Mouse (Mus musculus): ENCODE measurements around the gene Pip5k1c. TPM values are rescaled to one million over a fixed set of nuclear protein-coding genes. Genes with fewer than 3 reads are reported as not detected.

The Pip5k1c gene
- polyA plus RNA-seq, 1 experiment from 2014 or later: 13.2 TPM

DNA sequence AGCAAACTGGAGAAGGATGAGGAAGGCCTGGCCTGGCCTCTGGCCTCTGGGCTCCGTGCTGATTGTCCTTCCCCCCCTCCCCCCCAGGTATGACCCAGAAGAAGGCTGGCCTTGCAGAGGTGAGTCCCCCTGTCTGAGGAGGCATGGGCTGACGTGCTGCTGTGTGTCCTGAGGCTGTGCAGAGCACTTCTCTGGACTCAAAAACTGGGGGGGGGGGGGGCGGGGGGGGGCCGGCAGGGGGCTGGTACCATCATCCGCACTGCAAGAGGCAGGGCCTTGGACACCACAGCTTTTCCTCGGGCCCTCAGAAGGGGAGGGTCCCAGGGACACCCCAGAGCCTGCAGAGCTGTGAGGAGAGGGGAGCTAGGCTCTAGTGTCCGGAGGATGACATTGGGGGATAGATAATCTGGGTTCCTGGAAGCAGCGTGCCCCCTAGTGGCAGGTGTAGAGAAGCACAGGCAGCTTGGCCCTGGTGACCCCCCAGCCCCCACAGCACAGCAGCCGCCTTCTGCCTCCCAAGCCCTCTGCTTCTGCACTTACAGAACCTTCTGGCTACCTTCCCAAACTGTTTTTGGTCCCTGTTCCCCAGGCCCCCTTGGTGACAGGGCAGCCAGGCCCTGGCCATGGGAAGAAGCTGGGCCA lies 12.0 kb downstream of the Pip5k1c start:
- WGBS (ENCODE audit: insufficient replicate concordance): 25% methylated on average over 8 of the region's 9 CpGs
- H3K27ac ChIP-seq: peak overlapping the region; percentile 27; the same call in 1 of the 2 replicates
- no peak overlapping the region for H3K4me3 ChIP-seq (replicated peaks)
- H3K9me3 ChIP-seq (replicated peaks): no peaks in the 10 kb centered on the region
- peak overlapping the region; percentile 22; the same call in 1 of the 2 replicates for H3K9ac ChIP-seq
- H3K4me2 ChIP-seq: no peak overlapping the region; the same call in 1 of the 2 replicates
- DNase-seq (peak; percentile 60), ATAC-seq (ENCODE audit: low read depth) (peak; percentile 34)
- H3K36me3 ChIP-seq: peaks cover 47% of the 10 kb centered on the region
- no peaks in the 10 kb centered on the region for H3K27me3 ChIP-seq
- peaks cover 56% of the 10 kb centered on the region for H3K4me1 ChIP-seq (replicated peaks)

DNA sequence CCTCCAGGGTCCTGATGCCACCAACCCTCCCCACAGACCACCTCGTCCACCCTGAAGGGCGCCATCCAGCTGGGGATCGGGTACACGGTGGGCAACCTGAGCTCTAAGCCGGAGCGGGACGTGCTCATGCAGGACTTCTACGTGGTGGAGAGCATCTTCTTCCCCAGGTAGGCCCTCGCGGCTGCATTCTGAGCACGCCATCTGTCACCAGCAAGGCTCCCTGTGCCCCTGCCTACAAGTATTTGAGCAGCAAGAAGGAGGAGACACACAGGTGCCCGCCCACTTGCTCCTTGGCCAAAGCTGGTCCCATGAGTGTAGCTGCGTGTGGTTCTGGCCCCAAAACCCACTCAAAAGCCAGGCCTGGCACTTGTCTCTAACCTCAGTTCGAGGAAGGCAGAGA lies 12.9 kb downstream of the Pip5k1c start:
- DNase-seq: no peak
- H3K27me3 ChIP-seq: no peaks in the 10 kb centered on the region
- WGBS (ENCODE audit: insufficient replicate concordance): 85% methylated on average over 14 of the region's 14 CpGs
- H3K4me3 ChIP-seq (replicated peaks): no peak overlapping the region
- H3K36me3 ChIP-seq: peaks cover 57% of the 10 kb centered on the region
- H3K9ac ChIP-seq: no peak overlapping the region
- H3K4me1 ChIP-seq (replicated peaks): peaks cover 47% of the 10 kb centered on the region
- H3K9me3 ChIP-seq (replicated peaks): no peaks in the 10 kb centered on the region
- no peak for ATAC-seq (ENCODE audit: low read depth)
- no peak overlapping the region for H3K27ac ChIP-seq
- H3K4me2 ChIP-seq: no peak overlapping the region

- ATAC-seq (ENCODE audit: low read depth): no peak
- DNase-seq: no peak
- H3K4me1 ChIP-seq (replicated peaks): peaks cover 41% of the 10 kb centered on the region
- no peak overlapping the region for H3K4me2 ChIP-seq
- H3K27me3 ChIP-seq: no peaks in the 10 kb centered on the region
- H3K9me3 ChIP-seq (replicated peaks): no peaks in the 10 kb centered on the region
- no peak overlapping the region for H3K9ac ChIP-seq
- H3K27ac ChIP-seq: no peak overlapping the region
- no peak overlapping the region for H3K4me3 ChIP-seq (replicated peaks)
- 86% methylated on average over 12 of the region's 12 CpGs for WGBS (ENCODE audit: insufficient replicate concordance)
- peaks cover 62% of the 10 kb centered on the region for H3K36me3 ChIP-seq
Observed at GRCm38 (mm10) chr10:81306173-81306668, 13.5 kb downstream of the Pip5k1c start.

- WGBS (ENCODE audit: insufficient replicate concordance): 87% methylated on average over 21 of the region's 21 CpGs
- no peak overlapping the region for H3K9ac ChIP-seq
- peaks cover 33% of the 10 kb centered on the region for H3K4me1 ChIP-seq (replicated peaks)
- no peaks in the 10 kb centered on the region for H3K9me3 ChIP-seq (replicated peaks)
- H3K36me3 ChIP-seq: peaks cover 71% of the 10 kb centered on the region
- no peak overlapping the region for H3K27ac ChIP-seq
- H3K27me3 ChIP-seq: no peaks in the 10 kb centered on the region
- H3K4me2 ChIP-seq: no peak overlapping the region
- ATAC-seq (ENCODE audit: low read depth) (no peak), DNase-seq (no peak)
- H3K4me3 ChIP-seq (replicated peaks): no peak overlapping the region
Observed at GRCm38 (mm10) chr10:81306837-81307682, 14.3 kb downstream of the Pip5k1c start.

DNA sequence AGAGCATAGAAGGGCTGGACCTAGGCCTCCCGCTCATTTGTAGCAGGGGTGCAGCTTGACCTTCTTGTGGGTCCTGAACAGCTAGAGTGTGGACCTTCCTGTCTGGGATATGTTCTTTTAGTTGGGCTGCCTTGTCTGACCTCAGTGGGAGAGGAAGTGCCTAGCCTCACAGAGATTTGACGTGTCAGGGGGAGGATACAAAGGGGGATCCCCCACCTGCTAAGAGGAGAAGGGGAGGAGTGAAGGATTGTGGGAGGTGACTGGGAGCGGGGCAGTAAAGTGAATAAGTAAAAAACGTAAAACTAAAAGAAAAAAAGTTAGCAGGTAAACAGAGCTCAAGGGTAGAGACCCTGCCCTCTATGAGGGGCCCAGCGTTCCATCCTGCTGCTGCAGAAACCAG lies 16.8 kb downstream of the Pip5k1c start:
- Histone ChIP-seq H3K27me3 (no peaks in the 10 kb centered on the region), H3K9ac (no peak overlapping the region), H3K4me3 (replicated peaks) (no peak overlapping the region), H3K4me2 (no peak overlapping the region), H3K9me3 (replicated peaks) (no peaks in the 10 kb centered on the region), H3K27ac (no peak overlapping the region), H3K36me3 (peaks cover 95% of the 10 kb centered on the region), H3K4me1 (replicated peaks) (peaks cover 8% of the 10 kb centered on the region)
- DNase-seq (no peak), ATAC-seq (ENCODE audit: low read depth) (no peak)
- 73% methylated on average over 5 of the region's 5 CpGs for WGBS (ENCODE audit: insufficient replicate concordance)

- no peaks in the 10 kb centered on the region for H3K27me3 ChIP-seq
- H3K4me3 ChIP-seq (replicated peaks): no peak overlapping the region
- no peak overlapping the region for H3K4me2 ChIP-seq
- no peak overlapping the region for H3K27ac ChIP-seq
- WGBS (ENCODE audit: insufficient replicate concordance): 90% methylated on average over 13 of the region's 13 CpGs
- no peak for ATAC-seq (ENCODE audit: low read depth)
- peaks cover 89% of the 10 kb centered on the region for H3K36me3 ChIP-seq
- peaks cover 32% of the 10 kb centered on the region for H3K4me1 ChIP-seq (replicated peaks)
- H3K9me3 ChIP-seq (replicated peaks): no peaks in the 10 kb centered on the region
- DNase-seq: no peak
- no peak overlapping the region for H3K9ac ChIP-seq
Observed at GRCm38 (mm10) chr10:81313581-81313980, 20.8 kb downstream of the Pip5k1c start.

DNA sequence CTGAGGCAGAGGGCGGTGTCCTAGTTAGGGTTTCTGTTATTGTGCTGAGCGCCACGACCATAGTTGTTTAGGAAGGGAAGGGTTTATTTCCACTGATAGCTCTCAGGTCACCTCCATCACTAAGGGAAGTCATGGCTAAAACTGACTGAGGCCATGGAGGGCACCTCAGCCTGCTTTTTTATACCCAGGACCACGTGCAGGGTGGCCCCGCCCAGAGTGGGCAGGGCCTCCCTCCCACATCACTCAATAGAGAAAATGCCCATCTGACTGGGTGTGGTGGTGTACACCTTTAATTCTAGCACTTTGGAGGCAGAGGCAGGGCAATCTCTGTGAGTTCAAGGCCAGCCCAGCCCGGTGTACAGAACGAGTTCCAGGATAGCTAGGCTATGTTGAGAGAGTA lies 21.4 kb downstream of the Pip5k1c start:
- DNase-seq: no peak
- peaks cover 87% of the 10 kb centered on the region for H3K36me3 ChIP-seq
- WGBS (ENCODE audit: insufficient replicate concordance): 68% methylated on average over 7 of the region's 7 CpGs
- no peak for ATAC-seq (ENCODE audit: low read depth)
- no peaks in the 10 kb centered on the region for H3K27me3 ChIP-seq
- no peak overlapping the region for H3K27ac ChIP-seq
- H3K9ac ChIP-seq: no peak overlapping the region
- H3K4me1 ChIP-seq (replicated peaks): peaks cover 38% of the 10 kb centered on the region
- no peaks in the 10 kb centered on the region for H3K9me3 ChIP-seq (replicated peaks)
- H3K4me2 ChIP-seq: no peak overlapping the region
- no peak overlapping the region for H3K4me3 ChIP-seq (replicated peaks)

DNA sequence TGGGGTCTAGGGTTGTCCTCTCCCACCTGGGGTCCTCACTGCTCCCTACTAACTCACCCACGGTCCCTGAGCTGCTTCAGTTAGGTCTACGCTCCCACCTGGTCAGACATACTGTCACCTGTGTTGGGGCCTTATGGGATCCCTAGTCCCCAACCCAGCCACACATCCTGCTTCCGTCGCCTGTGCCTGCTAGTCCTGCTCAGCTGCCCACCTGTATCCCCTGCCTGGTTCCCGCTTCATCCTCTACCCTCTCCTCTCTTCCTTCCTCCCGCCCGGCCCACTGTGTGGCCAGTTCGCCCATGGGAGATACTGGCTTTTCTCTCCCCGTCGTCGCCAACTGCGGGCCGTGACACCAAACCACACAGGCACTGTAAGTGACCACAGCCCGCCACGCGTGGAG lies 22.8 kb downstream of the Pip5k1c start:
- WGBS (ENCODE audit: insufficient replicate concordance): 81% methylated on average over 16 of the region's 16 CpGs
- H3K9me3 ChIP-seq (replicated peaks): no peaks in the 10 kb centered on the region
- peaks cover 73% of the 10 kb centered on the region for H3K36me3 ChIP-seq
- no peak overlapping the region for H3K27ac ChIP-seq
- no peak overlapping the region for H3K4me3 ChIP-seq (replicated peaks)
- no peak for ATAC-seq (ENCODE audit: low read depth)
- H3K4me1 ChIP-seq (replicated peaks): peaks cover 49% of the 10 kb centered on the region
- no peak overlapping the region for H3K9ac ChIP-seq
- no peak for DNase-seq
- no peak overlapping the region for H3K4me2 ChIP-seq
- no peaks in the 10 kb centered on the region for H3K27me3 ChIP-seq

- peaks cover 49% of the 10 kb centered on the region for H3K4me1 ChIP-seq (replicated peaks)
- peaks cover 64% of the 10 kb centered on the region for H3K36me3 ChIP-seq
- no peaks in the 10 kb centered on the region for H3K9me3 ChIP-seq (replicated peaks)
- peak overlapping the region; percentile 53 for H3K27ac ChIP-seq
- WGBS (ENCODE audit: insufficient replicate concordance): 60% methylated on average over 16 of the region's 16 CpGs
- ATAC-seq (ENCODE audit: low read depth): no peak
- no peaks in the 10 kb centered on the region for H3K27me3 ChIP-seq
- DNase-seq: no peak
- peak overlapping the region; percentile 38 for H3K4me3 ChIP-seq (replicated peaks)
- peak overlapping the region; percentile 59 for H3K9ac ChIP-seq
- peak overlapping the region; percentile 67 for H3K4me2 ChIP-seq
Observed at GRCm38 (mm10) chr10:81316338-81317060, 23.7 kb downstream of the Pip5k1c start.

- Histone ChIP-seq H3K4me3 (replicated peaks) (peak overlapping the region; percentile 38), H3K9me3 (replicated peaks) (no peaks in the 10 kb centered on the region), H3K4me2 (peak overlapping the region; percentile 67), H3K4me1 (replicated peaks) (peaks cover 56% of the 10 kb centered on the region), H3K27me3 (no peaks in the 10 kb centered on the region), H3K9ac (peak overlapping the region; percentile 59), H3K36me3 (peaks cover 59% of the 10 kb centered on the region), H3K27ac (peak overlapping the region; percentile 53)
- DNase-seq (peak; percentile 60), ATAC-seq (ENCODE audit: low read depth) (no peak)
- 14% methylated on average over 20 of the region's 20 CpGs for WGBS (ENCODE audit: insufficient replicate concordance)
Observed at GRCm38 (mm10) chr10:81317273-81317672, 24.5 kb downstream of the Pip5k1c start.

Measured in liver, embryonic 13.5 days (tissue).